8 mouse cellular contexts compared by ENCODE assay signal in genomic region chr16:91464594-91465504, GRCm38 (mm10). TPM values are rescaled to one million over a fixed set of nuclear protein-coding genes. Genes with fewer than 3 reads are reported as not detected.
DNase-seq lines count a peak whose midpoint lies in the region; ATAC-seq lines count a peak whose summit lies in the region.

No protein-coding gene starts in this region.

- peak; percentile 94 for DNase-seq in adrenal gland, adult 2 months
- DNase-seq in embryo, embryonic 11 days = peak; percentile 92
- DNase-seq in gastrocnemius, postnatal 25 days = peak; percentile 94
- DNase-seq in intestine, embryonic 14.5 days (ENCODE audit: low spot score) = peak; percentile 99
- DNase-seq in left cerebral cortex, postnatal 10 days (ENCODE audit: extremely low spot score in 1 of 2, low spot score in 2 of 2) = peak; percentile 84 to 92
- DNase-seq in right cerebral cortex, postnatal 14 days = peak; percentile 84
- peak; percentile 84 for DNase-seq in urinary bladder, postnatal 25 days (ENCODE audit: low spot score)

- H3K4me2 ChIP-seq in intestine, embryonic 14.5 days (ENCODE audit: low read length) = peak overlapping the region; percentile 53

- no peaks in the 10 kb centered on the region for H3K36me3 ChIP-seq in intestine, embryonic 14.5 days (ENCODE audit: control insufficient read depth, insufficient read depth, low read length)

- H3K4me1 ChIP-seq in intestine, embryonic 14.5 days (replicated peaks; ENCODE audit: control insufficient read depth, insufficient read depth, low read length) = peaks cover 7% of the 10 kb centered on the region

- ATAC-seq in intestine, embryonic 14.5 days (replicated peaks; ENCODE audit: low FRiP score, low TSS enrichment, low read depth) = peak; percentile 98
- ATAC-seq in megakaryocyte progenitor cell, adult 5-6 weeks (replicated peaks; ENCODE audit: poor library complexity) = peak; percentile 86

- H3K27ac ChIP-seq in intestine, embryonic 14.5 days (ENCODE audit: low read depth) = peak overlapping the region; percentile 54

- WGBS in intestine, embryonic 14.5 days = 2% methylated on average over 44 of the region's 44 CpGs

- H3K9me3 ChIP-seq in intestine, embryonic 14.5 days (ENCODE audit: control insufficient read depth, low read length) = no peaks in the 10 kb centered on the region; the same call in 1 of the 2 replicates

- intact Hi-C loops in left cerebral cortex, postnatal 10 days (cut with DNase I) = no loop called here

- peak overlapping the region; percentile 49 for H3K4me3 ChIP-seq in intestine, embryonic 14.5 days (ENCODE audit: low read depth, low read length)

- no peaks in the 10 kb centered on the region for H3K27me3 ChIP-seq in intestine, embryonic 14.5 days (replicated peaks; ENCODE audit: control insufficient read depth, insufficient read depth, low read length)

- H3K9ac ChIP-seq in intestine, embryonic 14.5 days (ENCODE audit: low read length) = peak overlapping the region; percentile 46

RNA-seq across cellular contexts. Expression of gene Ifnar1, which starts 20.2 kb away (rescaled TPM):
- 10 to 100 TPM; 66.1 to 71.3 TPM for total RNA-seq in adrenal gland, adult 2 months (2021)
- 10.9 and 11.3 TPM in 2 replicates for polyA plus RNA-seq in adrenal gland, adult 2 months (2012; rRNA removed)
- 10 to 100 TPM; 11.3 to 15.4 TPM for total RNA-seq in gastrocnemius, postnatal 25 days (2021)
- 51.9 and 60.9 TPM in 2 replicates for polyA plus RNA-seq in intestine, embryonic 14.5 days (2014; fragmentation: Nextera tagmentation; extraction: Ambion mirVana)
- total RNA-seq in left cerebral cortex, postnatal 10 days (2021) = 10 to 100 TPM; 68.8 to 75.0 TPM
- total RNA-seq in megakaryocyte progenitor cell, adult 5-6 weeks (2015) = 32.2 and 33.3 TPM in 2 replicates
- 34.7 and 36.3 TPM in 2 replicates for total RNA-seq in megakaryocyte progenitor cell, adult 5-6 weeks (2017)

RNA-seq across cellular contexts. Expression of gene Il10rb, which starts 58.9 kb away (rescaled TPM):
- 100 to 1,000 TPM; 255 to 258 TPM for total RNA-seq in adrenal gland, adult 2 months (2021)
- polyA plus RNA-seq in adrenal gland, adult 2 months (2012; rRNA removed) = 97.1 and 107 TPM in 2 replicates
- total RNA-seq in gastrocnemius, postnatal 25 days (2021) = 1 to 10 TPM; 5.0 to 6.3 TPM
- 35.4 and 36.8 TPM in 2 replicates for polyA plus RNA-seq in intestine, embryonic 14.5 days (2014; fragmentation: Nextera tagmentation; extraction: Ambion mirVana)
- 1 to 10 TPM; 7.9 to 8.9 TPM for total RNA-seq in left cerebral cortex, postnatal 10 days (2021)
- total RNA-seq in megakaryocyte progenitor cell, adult 5-6 weeks (2015) = 42.7 and 46.2 TPM in 2 replicates
- 36.6 and 39.2 TPM in 2 replicates for total RNA-seq in megakaryocyte progenitor cell, adult 5-6 weeks (2017)

Comparison
In these comparisons a context has a peak if more than half of its experiments do, and no peak if none do; other contexts are left out.
1. Peak in every context shown above with its lines: DNase-seq, ATAC-seq, H3K4me3 ChIP-seq and H3K27ac ChIP-seq.
2. RNA of gene Il10rb, which starts 58.9 kb away (total RNA-seq): 255 to 258 TPM in adrenal gland, adult 2 months; 36.6 to 46.2 TPM in megakaryocyte progenitor cell, adult 5-6 weeks, 7.9 to 8.9 TPM in left cerebral cortex, postnatal 10 days and 5.0 to 6.3 TPM in gastrocnemius, postnatal 25 days; every median in the first group is over 4 times any median in the second.